Mouse (Mus musculus) ES-E14 (cell line): ENCODE measurements around the gene Pon3. TPM values are rescaled to one million over a fixed set of nuclear protein-coding genes. Genes with fewer than 3 reads are reported as not detected.

ENCODE experiments used
- DNase-seq: peaks from one replicate; pipeline ENCODE4 v3.0.0-alpha.2; 2013; ENCODE audit warnings: low read depth, low spot score
- H3K27ac ChIP-seq: 2 replicates; pipeline ENCODE4 v1.5.1; 2012; ENCODE audit warnings: low read depth, mild to moderate bottlenecking, low read length, moderate library complexity, mixed read lengths; ENCODE audit not compliant: poor library complexity, insufficient read depth, severe bottlenecking
- H3K36me3 ChIP-seq: 2 replicates; pipeline ENCODE4 v1.6.1; 2012; ENCODE audit warnings: mild to moderate bottlenecking, low read length, moderate library complexity, mixed read lengths; ENCODE audit not compliant: control insufficient read depth, poor library complexity, insufficient read depth, severe bottlenecking
- H3K4me1 ChIP-seq, 2 experiments: fragments of 150-350 bp in 1 of 2; sonication (generic) in 1 of 2; 2 replicates each; pipeline ENCODE4 v1.6.1; 2012; ENCODE audit warnings: low read length in 2 of 2, mild to moderate bottlenecking in 1 of 2, mixed read lengths in 1 of 2; ENCODE audit not compliant: control insufficient read depth in 2 of 2, insufficient read depth in 2 of 2, poor library complexity in 1 of 2
- H3K4me3 ChIP-seq, 2 experiments: fragments of 150-350 bp in 1 of 2; sonication (generic) in 1 of 2; 2 replicates each; pipeline ENCODE4 v1.5.1; 2012; ENCODE audit warnings: low read length in 2 of 2, low read depth in 1 of 2, mild to moderate bottlenecking in 1 of 2, mixed read lengths in 1 of 2; ENCODE audit not compliant: insufficient read depth in 1 of 2, poor library complexity in 1 of 2, severe bottlenecking in 1 of 2
- H3K9ac ChIP-seq: 2 replicates; pipeline ENCODE4 v1.6.1; 2012; ENCODE audit warnings: low read depth, mild to moderate bottlenecking, low read length, mixed read lengths; ENCODE audit not compliant: poor library complexity, insufficient read depth, severe bottlenecking
- H3K9me3 ChIP-seq: fragments of 150-350 bp; sonication (generic); 2 replicates; pipeline ENCODE4 v1.6.1; 2012; ENCODE audit warnings: low read depth, mild to moderate bottlenecking, low read length; ENCODE audit not compliant: control insufficient read depth, insufficient read depth
- CHD2 ChIP-seq: IDR thresholded peaks from 2 replicates; pipeline ENCODE4 v1.6.1; 2014; ENCODE audit warnings: mild to moderate bottlenecking, low read depth, low read length, inconsistent platforms
- HCFC1 ChIP-seq: IDR thresholded peaks from 2 replicates; pipeline ENCODE4 v1.6.1; 2012; ENCODE audit warnings: low read length, inconsistent platforms, borderline replicate concordance; ENCODE audit not compliant: insufficient read depth
- MAFK ChIP-seq: IDR thresholded peaks from 2 replicates; pipeline ENCODE4 v1.6.1; 2014; ENCODE audit warnings: mild to moderate bottlenecking, low read depth, low read length, inconsistent platforms; ENCODE audit not compliant: insufficient read depth
- ZC3H11A ChIP-seq: IDR thresholded peaks from 2 replicates; pipeline ENCODE4 v1.6.1; 2012; ENCODE audit warnings: low read depth, mild to moderate bottlenecking, inconsistent platforms, low read length, borderline replicate concordance
- ZNF384 ChIP-seq: IDR thresholded peaks from 2 replicates; pipeline ENCODE4 v1.6.1; 2012; ENCODE audit warnings: low read depth, low read length, inconsistent platforms
- in situ Hi-C, 2 experiments: fragments of 600-800 bp; cut with MboI; formaldehyde crosslinking; loops; one replicate each; pipeline ENCODE4 v1.15.1; 2025; ENCODE audit warnings: low sequenced_read_pairs in 2 of 2, inconsistent platforms in 1 of 2; ENCODE audit not compliant: unreplicated experiment in 2 of 2
- total RNA-seq: library from RNA; depleted of rRNA; stranded (reverse); fragments of 300-350 nt; gene quantifications from 2 replicates; pipeline ENCODE4 v1.2.3, GENCODE M21; 2012

The Pon3 gene
- total RNA-seq, 1 experiment = 2.3 TPM

DNA sequence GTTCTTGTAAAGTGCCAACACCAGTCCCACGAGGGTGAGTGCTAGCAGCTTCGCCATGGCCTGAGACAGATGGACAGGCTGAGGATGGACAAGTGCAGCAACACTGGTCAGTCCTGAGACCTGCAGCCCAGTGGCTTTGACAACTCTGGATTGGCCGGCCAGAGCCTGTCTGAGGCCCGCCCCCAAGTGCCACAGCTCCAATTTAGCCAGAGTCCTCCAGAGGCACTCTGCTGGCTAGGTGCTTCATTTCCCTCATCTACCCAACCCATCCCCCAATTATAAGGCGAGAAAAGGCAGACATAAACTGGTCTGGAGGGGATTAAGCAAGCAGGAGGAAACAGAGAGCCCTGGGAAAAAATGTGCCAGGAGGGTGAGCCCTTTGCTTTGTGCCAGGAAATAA lies 62.4 kb downstream of the Pon3 start, which contains the start of gene Pon1:
Pon1 (minus strand) TSS at position 254 of the 400 bp plus-strand sequence.
- no peak within 1 kb of the TSS for H3K27ac ChIP-seq
- in situ Hi-C loops = no loop called here

DNA sequence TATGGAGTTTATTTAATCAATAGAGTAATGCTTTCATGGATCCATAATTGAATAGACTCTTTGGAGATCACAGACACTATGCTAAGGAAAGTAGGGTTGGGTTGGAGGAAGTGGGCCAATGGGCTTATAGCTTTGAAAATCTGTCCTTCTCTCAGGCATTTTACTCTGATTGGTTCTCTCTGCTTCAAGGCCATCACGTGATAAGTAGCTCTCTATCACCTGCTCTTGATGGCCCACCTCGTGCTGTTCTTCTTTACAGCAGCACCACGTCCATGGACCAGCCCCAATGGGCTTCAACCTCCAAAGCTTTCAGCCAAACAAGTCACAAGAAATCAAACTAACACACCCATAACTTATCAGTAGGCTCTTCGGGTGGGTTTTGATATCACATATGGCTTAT lies 65.3 kb downstream of the Pon3 start:
- Histone ChIP-seq H3K9ac (no peak overlapping the region), H3K36me3 (no peaks in the 10 kb centered on the region), H3K4me1 (no peaks in the 10 kb centered on the region), H3K4me3 (no peak overlapping the region), H3K27ac (no peak overlapping the region), H3K9me3 (no peaks in the 10 kb centered on the region)
- in situ Hi-C loops = no loop called here
- DNase-seq = no peak
- TF ChIP-seq CHD2 (no peak), ZC3H11A (no peak), MAFK (no peak), ZNF384 (no peak), HCFC1 (no peak)

More for the DNA sequence above, 62.4 kb downstream of the Pon3 start, which contains the start of gene Pon1:
- no peak for DNase-seq
- Histone ChIP-seq H3K36me3 (no peaks in the 10 kb centered on the region), H3K9me3 (no peaks in the 10 kb centered on the region), H3K9ac (no peak within 1 kb of the TSS), H3K4me3 (no peak within 1 kb of the TSS), H3K4me1 (no peaks in the 10 kb centered on the region)
- TF ChIP-seq CHD2 (no peak), ZNF384 (no peak), HCFC1 (no peak), ZC3H11A (no peak), MAFK (no peak)

DNA sequence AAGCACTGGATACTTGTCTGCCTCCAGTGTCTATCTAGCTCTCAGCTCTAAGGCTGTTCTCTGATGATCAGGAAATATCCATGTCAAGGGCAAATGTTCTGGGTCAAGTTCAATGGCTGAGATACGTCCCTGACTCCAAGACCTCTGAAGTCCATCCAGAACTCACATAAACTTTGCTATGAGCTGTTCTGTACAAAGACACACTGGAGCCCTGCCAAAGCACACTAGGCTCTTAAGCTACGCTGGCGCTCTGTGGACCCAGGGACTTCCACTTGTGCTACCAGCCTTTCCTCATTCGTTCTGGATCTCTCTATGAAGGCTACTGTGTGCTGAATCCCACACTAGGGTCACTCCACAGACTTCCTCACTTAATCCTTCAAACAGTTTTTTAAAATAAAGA lies 66.6 kb downstream of the Pon3 start:
- DNase-seq = no peak
- Histone ChIP-seq H3K27ac (no peak overlapping the region), H3K4me1 (no peaks in the 10 kb centered on the region), H3K9me3 (no peaks in the 10 kb centered on the region), H3K4me3 (no peak overlapping the region), H3K36me3 (no peaks in the 10 kb centered on the region), H3K9ac (no peak overlapping the region)
- TF ChIP-seq MAFK (no peak), HCFC1 (no peak), ZC3H11A (no peak), CHD2 (no peak), ZNF384 (no peak)
- in situ Hi-C loops = no loop called here

DNA sequence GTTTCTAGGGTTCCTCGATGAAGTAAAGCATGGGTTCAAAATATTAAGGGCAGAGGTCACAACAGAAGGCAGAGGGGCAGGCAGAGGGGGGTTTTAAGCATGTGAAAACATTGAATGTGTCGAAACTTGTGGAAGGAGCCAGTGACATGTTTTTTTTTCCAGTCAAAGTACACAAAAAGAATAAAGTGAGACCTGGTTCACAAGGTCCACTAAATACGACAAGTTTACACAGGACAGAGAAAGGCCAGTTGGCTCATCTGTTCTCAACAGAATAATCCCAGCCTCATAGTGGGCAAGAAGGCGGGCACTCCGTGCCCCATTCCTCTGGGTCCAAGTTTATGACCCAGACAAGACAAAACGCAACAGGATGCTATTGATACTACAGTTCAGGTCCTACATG lies 67.1 kb downstream of the Pon3 start:
- Histone ChIP-seq H3K36me3 (no peaks in the 10 kb centered on the region), H3K27ac (no peak overlapping the region), H3K9me3 (no peaks in the 10 kb centered on the region), H3K4me3 (no peak overlapping the region), H3K9ac (no peak overlapping the region), H3K4me1 (no peaks in the 10 kb centered on the region)
- TF ChIP-seq ZC3H11A (no peak), MAFK (no peak), CHD2 (no peak), ZNF384 (no peak), HCFC1 (no peak)
- in situ Hi-C loops = no loop called here
- DNase-seq = no peak

DNA sequence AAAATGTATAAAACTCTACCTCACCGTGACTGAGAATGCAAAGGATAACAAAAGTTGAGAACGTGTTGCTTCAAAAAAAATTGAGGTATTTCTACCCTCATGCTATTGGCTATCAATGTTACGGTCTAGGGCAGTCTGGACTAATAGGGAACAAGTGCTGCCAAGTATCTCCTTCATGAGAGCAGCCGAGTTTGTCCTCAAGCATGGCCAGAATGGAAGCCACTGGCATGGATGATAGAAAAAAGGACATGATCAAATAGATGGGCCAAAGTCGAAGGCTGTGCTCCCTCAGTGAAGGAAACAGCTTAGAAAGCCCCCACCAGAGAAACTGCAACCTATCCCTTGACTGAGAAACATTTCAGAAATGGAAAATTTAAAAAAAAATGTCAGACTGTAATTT lies 68.0 kb downstream of the Pon3 start:
- DNase-seq = no peak
- H3K27ac ChIP-seq = no peak overlapping the region
- no peak overlapping the region for H3K9ac ChIP-seq
- no peaks in the 10 kb centered on the region for H3K36me3 ChIP-seq
- in situ Hi-C loops = no loop called here
- no peak overlapping the region for H3K4me3 ChIP-seq
- H3K9me3 ChIP-seq = no peaks in the 10 kb centered on the region
- no peaks in the 10 kb centered on the region for H3K4me1 ChIP-seq
- TF ChIP-seq ZNF384 = no peak
- no peak for TF ChIP-seq MAFK
- no peak for TF ChIP-seq HCFC1
- TF ChIP-seq ZC3H11A = no peak
- no peak for TF ChIP-seq CHD2
